Mouse (Mus musculus): ENCODE data around the gene Palld.

GRCm38 (mm10) chr8:61533356-61533926 lies 369.0 kb downstream of the Palld start:
- TF ChIP-seq GATA1 (IDR thresholded peaks at IDR 0.05; ENCODE audit: borderline replicate concordance, low read length) (no peak), FLI1 (IDR thresholded peaks at IDR 0.05; ENCODE audit: low read length) (no peak)
